Comparison of ENCODE assay signal across 13 mouse cellular contexts in the genomic region with DNA sequence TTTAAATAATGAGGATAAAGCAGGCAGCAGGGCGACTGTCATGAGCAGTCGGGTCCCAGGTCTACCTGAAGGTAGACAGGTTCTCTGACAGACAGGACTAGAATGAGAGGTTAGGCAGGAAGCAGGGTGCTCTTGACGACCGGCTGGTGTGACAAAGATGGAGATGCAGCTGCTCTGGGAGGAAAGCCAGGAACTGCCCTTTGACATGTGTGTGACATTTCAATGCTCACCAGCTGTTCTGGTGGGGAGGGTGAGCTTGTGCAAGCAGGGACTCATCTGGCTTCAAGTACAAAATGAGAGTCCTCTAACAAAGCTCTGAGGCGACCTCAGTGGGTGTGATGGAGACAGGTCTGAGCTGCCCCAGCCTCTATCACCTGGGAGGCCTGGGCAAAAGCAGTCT. TPM values are rescaled to one million over a fixed set of nuclear protein-coding genes. Genes with fewer than 3 reads are reported as not detected.
A peak's percentile ranks its signal among the peaks of the same experiment; 100 is the strongest.
DNase-seq lines count a peak whose midpoint lies in the region; ATAC-seq lines count a peak whose summit lies in the region.
"Had no signal": no experiment of that assay in that cellular context is flagged by ENCODE, and none has a peak within 500 bp of the region (broad histone marks: within the 10 kb centered on the region; RNA-seq: fewer than 3 reads in every experiment).

No protein-coding gene starts in this region.

- H3K36me3 ChIP-seq in kidney, embryonic 14.5 days (ENCODE audit: control insufficient read depth, insufficient read depth, low read length) = peaks cover 49% of the 10 kb centered on the region
- H3K36me3 ChIP-seq in embryonic facial prominence, embryonic 13.5 days = peaks cover 52% of the 10 kb centered on the region

- peaks cover 3% of the 10 kb centered on the region for H3K4me1 ChIP-seq in kidney, embryonic 14.5 days (ENCODE audit: control insufficient read depth, insufficient read depth, low read length)
- peaks cover 15% of the 10 kb centered on the region for H3K4me1 ChIP-seq in embryonic facial prominence, embryonic 13.5 days
- H3K4me1 ChIP-seq: hindbrain, embryonic 15.5 days; neural tube, embryonic 15.5 days had no signal

- no peaks in the 10 kb centered on the region for H3K9me3 ChIP-seq in kidney, embryonic 14.5 days (ENCODE audit: control insufficient read depth, low read length)
- H3K9me3 ChIP-seq in embryonic facial prominence, embryonic 13.5 days = no peaks in the 10 kb centered on the region
- H3K9me3 ChIP-seq: embryonic facial prominence, embryonic 15.5 days; hindbrain, embryonic 15.5 days; liver, embryonic 13.5 days; neural tube, embryonic 15.5 days had no signal

- no peak overlapping the region for H3K4me3 ChIP-seq in kidney, embryonic 14.5 days (ENCODE audit: low read length)
- H3K4me3 ChIP-seq in embryonic facial prominence, embryonic 13.5 days = no peak overlapping the region
- H3K4me3 ChIP-seq: embryonic facial prominence, embryonic 15.5 days; hindbrain, embryonic 15.5 days; liver, embryonic 13.5 days; neural tube, embryonic 15.5 days had no signal

- H3K4me2 ChIP-seq in kidney, embryonic 14.5 days (replicated peaks; ENCODE audit: low read depth, low read length) = no peak overlapping the region
- H3K4me2 ChIP-seq in embryonic facial prominence, embryonic 13.5 days = no peak overlapping the region
- H3K4me2 ChIP-seq: embryonic facial prominence, embryonic 15.5 days; hindbrain, embryonic 15.5 days; liver, embryonic 13.5 days; neural tube, embryonic 15.5 days had no signal

- no peaks in the 10 kb centered on the region for H3K27me3 ChIP-seq in kidney, embryonic 14.5 days (ENCODE audit: control insufficient read depth, insufficient read depth, low read length)
- H3K27me3 ChIP-seq in embryonic facial prominence, embryonic 13.5 days = no peaks in the 10 kb centered on the region
- H3K27me3 ChIP-seq: embryonic facial prominence, embryonic 15.5 days; hindbrain, embryonic 15.5 days; liver, embryonic 13.5 days; neural tube, embryonic 15.5 days had no signal

- 34% methylated on average over 5 of the region's 5 CpGs for WGBS in kidney, embryonic 14.5 days
- 44% methylated on average over 5 of the region's 5 CpGs for WGBS in embryonic facial prominence, embryonic 13.5 days

- no peak for ATAC-seq in kidney, embryonic 14.5 days (ENCODE audit: low FRiP score, low TSS enrichment)
- ATAC-seq in embryonic facial prominence, embryonic 13.5 days (ENCODE audit: insufficient number of reproducible peaks, insufficient read depth, low FRiP score, low TSS enrichment, low read depth) = no peak
- ATAC-seq: intestine, postnatal 0 days had no signal

- no peak overlapping the region for H3K27ac ChIP-seq in kidney, embryonic 14.5 days (ENCODE audit: low read depth, low read length)
- H3K27ac ChIP-seq in embryonic facial prominence, embryonic 13.5 days = 0 out of 2 replicates have a peak overlapping the region, but pooled peaks have one; percentile 16
- H3K27ac ChIP-seq: embryonic facial prominence, embryonic 15.5 days; hindbrain, embryonic 15.5 days; liver, embryonic 13.5 days; neural tube, embryonic 15.5 days had no signal

- DNase-seq in kidney, adult 18-20 months = peak; percentile 54
- peak; percentile 75 for DNase-seq in kidney, postnatal 10 days
- peak; percentile 52 for DNase-seq in lung, postnatal 25 days (ENCODE audit: low spot score)
- no peak for DNase-seq in natural killer cell, adult 2 months (ENCODE audit: low spot score in 2 of 2)
- no peak for DNase-seq in cerebellum, adult 8-10 months
- DNase-seq: liver, embryonic 13.5 days; thymus, adult 18-20 months had no signal

- H3K9ac ChIP-seq in kidney, embryonic 14.5 days (ENCODE audit: low read depth, low read length) = no peak overlapping the region; the same call in 1 of the 2 replicates
- H3K9ac ChIP-seq in embryonic facial prominence, embryonic 13.5 days = no peak overlapping the region
- H3K9ac ChIP-seq: embryonic facial prominence, embryonic 15.5 days; hindbrain, embryonic 15.5 days; liver, embryonic 13.5 days; neural tube, embryonic 15.5 days had no signal

RNA-seq across cellular contexts. Expression of gene Ptges2, which starts 18.2 kb away (rescaled TPM):
- polyA plus RNA-seq in kidney, embryonic 14.5 days (2014; fragmentation: Nextera tagmentation; extraction: Ambion mirVana) = 32.2 and 36.4 TPM in 2 replicates
- 30.0 and 30.4 TPM in 2 replicates for polyA plus RNA-seq in embryonic facial prominence, embryonic 13.5 days (2015; fragmentation: Nextera tagmentation; extraction: Ambion mirVana)

RNA-seq across cellular contexts. Expression of gene Lcn2, which starts 25.9 kb away (rescaled TPM):
- polyA plus RNA-seq in kidney, embryonic 14.5 days (2014; fragmentation: Nextera tagmentation; extraction: Ambion mirVana) = 1.6 and 1.7 TPM in 2 replicates
- polyA plus RNA-seq in embryonic facial prominence, embryonic 13.5 days (2015; fragmentation: Nextera tagmentation; extraction: Ambion mirVana) = 0.22 and 1.5 TPM in 2 replicates

RNA-seq across cellular contexts. Expression of gene 1110008P14Rik, which starts 32.2 kb away (rescaled TPM):
- polyA plus RNA-seq in kidney, embryonic 14.5 days (2014; fragmentation: Nextera tagmentation; extraction: Ambion mirVana) = 50.1 and 52.0 TPM in 2 replicates
- polyA plus RNA-seq in embryonic facial prominence, embryonic 13.5 days (2015; fragmentation: Nextera tagmentation; extraction: Ambion mirVana) = 44.1 and 47.8 TPM in 2 replicates

RNA-seq across cellular contexts. Expression of gene Naif1, which starts 36.3 kb away (rescaled TPM):
- 6.4 and 6.8 TPM in 2 replicates for polyA plus RNA-seq in kidney, embryonic 14.5 days (2014; fragmentation: Nextera tagmentation; extraction: Ambion mirVana)
- polyA plus RNA-seq in embryonic facial prominence, embryonic 13.5 days (2015; fragmentation: Nextera tagmentation; extraction: Ambion mirVana) = 6.3 and 6.5 TPM in 2 replicates

RNA-seq across cellular contexts. Expression of gene Slc25a25, which starts 37.3 kb away (rescaled TPM):
- 10.7 and 14.8 TPM in 2 replicates for polyA plus RNA-seq in kidney, embryonic 14.5 days (2014; fragmentation: Nextera tagmentation; extraction: Ambion mirVana)
- polyA plus RNA-seq in embryonic facial prominence, embryonic 13.5 days (2015; fragmentation: Nextera tagmentation; extraction: Ambion mirVana) = 23.5 and 24.6 TPM in 2 replicates

Comparison
In these comparisons a context has a peak if more than half of its experiments do, and no peak if none do; other contexts are left out.
1. DNase-seq: peak in kidney, adult 18-20 months (single experiment), kidney, postnatal 10 days (single experiment) and lung, postnatal 25 days (single experiment); none in natural killer cell, adult 2 months (0 of 2) and cerebellum, adult 8-10 months (single experiment).